Mouse (Mus musculus) gastrocnemius, postnatal 25 days (tissue): ENCODE results near the gene Fam71d. TPM values are rescaled to one million over a fixed set of nuclear protein-coding genes. Genes with fewer than 3 reads are reported as not detected.

Experiments used
- DNase-seq: peaks from one replicate; pipeline ENCODE4 v3.0.0; 2022
- total RNA-seq, 2 experiments: library from RNA; stranded (reverse); gene quantifications; 1 replicate in 1 of 2; 2 replicates in 1 of 2; pipeline ENCODE4 v1.2.3; 2021

Fam71d gene
- total RNA-seq, 2 experiments from 2014 or later, result not detected

DNA sequence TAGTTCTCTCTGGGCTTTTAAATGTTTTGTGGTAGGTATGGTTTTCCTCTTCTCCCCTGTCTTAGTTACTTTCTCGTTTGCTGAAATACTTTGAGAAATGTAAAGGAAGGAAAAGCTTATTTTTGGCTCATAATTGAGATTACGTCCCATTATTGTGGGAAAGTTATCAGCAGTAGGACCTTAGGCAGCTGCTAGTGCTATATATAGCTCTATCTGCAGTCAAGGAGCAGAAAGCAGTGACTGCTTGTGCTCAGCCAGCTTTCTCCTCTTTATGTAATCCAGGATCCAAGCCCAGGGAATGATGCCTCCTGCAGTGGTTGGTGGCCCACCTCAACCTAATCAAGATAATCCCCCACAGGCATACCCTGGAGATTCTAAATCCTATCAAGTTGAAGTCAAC is 81.9 kb downstream of the Fam71d start:
- no peak for DNase-seq

GRCm38 (mm10) chr12:78777916-78778315 is 86.6 kb downstream of the Fam71d start:
- DNase-seq, result no peak

DNA sequence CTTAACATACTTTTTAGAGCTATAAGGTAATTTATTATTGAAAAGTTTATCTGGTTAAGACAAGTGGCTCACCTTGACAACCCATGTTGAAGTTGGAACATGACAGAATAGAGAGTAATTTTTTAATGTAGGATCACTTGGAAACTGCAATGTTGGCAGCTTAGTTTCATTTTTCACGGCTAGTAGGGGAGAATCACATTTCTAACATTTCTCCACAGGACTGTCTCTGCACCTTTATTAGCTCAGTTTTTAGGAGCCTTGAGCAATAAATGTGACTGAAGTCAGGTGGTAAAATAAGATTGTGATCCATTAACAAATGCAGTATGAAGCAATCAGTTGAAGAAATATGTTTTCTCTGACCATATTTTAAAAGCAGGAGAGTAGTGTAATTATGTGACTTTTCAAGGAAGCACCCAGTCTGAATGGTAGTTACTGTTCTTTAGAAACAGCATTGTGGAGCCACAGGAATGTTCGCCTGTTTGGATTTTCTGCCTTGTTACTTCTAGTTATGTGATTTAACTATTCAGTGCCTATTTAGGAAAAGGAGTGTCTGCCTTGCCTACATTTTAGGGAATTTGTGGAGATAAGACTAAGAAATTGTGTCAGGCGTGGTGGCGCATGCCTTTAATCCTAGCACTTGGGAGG is 87.2 kb downstream of the Fam71d start:
- no peak for DNase-seq

Other genes starting within 250 kb of the Fam71d start
- gene Mpp5, start 57.4 kb downstream of the Fam71d start, total RNA-seq, result 10 to 100 TPM; 11.7 to 17.0 TPM
- gene Atp6v1d, start 170.1 kb downstream of the Fam71d start, total RNA-seq, result 10 to 100 TPM; 57.4 to 60.8 TPM
- gene Eif2s1, start 170.3 kb downstream of the Fam71d start, total RNA-seq, result 10 to 100 TPM; 39.9 to 40.3 TPM
- gene Plek2, start 215.4 kb downstream of the Fam71d start, total RNA-seq, result under 1 TPM in 1 of 2 experiments, not detected in 1; 0.43 TPM